Mouse (Mus musculus) left cerebral cortex, adult 8-10 months (tissue): ENCODE measurements at regions not wholly inside any gene's neighbourhood (a gene's known extent, or its start where the extent isn't known, plus 50 kb on each side); places are given as distances from the start of the nearest gene placed in this dataset.
A peak's percentile ranks its signal among the peaks of the same experiment; 100 is the strongest.

Experiments
- DNase-seq, 2 experiments: peaks; one replicate each; pipeline ENCODE4 v3.0.0; 2022; ENCODE audit warnings: low spot score in 2 of 2

DNA sequence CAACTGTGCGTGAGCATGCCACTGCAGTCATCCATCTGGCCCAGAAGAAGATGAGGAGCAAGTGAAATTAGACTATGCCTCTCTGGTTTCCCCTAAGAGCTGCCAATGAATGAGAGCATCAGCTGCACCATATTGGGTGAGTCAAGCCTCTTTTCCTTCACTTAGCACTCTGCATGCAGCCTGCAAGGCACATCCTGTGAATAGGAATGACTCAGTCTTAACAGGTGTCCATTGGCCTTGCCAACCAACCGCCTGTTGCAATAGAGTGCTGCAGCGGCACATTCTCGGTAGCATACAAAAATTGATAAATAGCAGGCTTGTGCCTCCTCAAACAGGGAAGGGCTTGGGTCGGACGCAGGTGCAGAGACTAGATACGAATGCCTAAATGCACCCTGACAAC lies 808.7 kb downstream of the Gsdmc2 start:
- DNase-seq, result peak in 1 of 2 experiments; percentile 50

DNA sequence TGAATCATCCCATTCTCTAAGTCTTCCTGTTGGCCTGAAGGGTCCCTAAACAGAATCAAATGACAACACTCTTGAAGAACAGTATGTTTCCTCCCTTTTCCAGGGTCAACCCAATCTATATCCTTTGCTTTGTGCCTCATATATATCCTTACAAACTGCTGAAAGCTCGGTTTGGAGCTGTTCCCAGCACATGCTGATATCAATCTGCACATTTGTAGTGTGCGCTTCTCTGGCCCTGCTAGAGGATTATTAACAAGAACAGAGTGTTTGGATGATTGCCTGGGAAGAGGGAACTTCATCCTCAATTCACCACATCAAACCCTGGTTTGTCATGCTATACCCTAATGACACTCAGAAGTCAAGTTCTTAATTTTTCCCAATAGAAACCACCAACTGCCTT lies 824.2 kb downstream of the Gsdmc2 start:
- no peak for DNase-seq

DNA sequence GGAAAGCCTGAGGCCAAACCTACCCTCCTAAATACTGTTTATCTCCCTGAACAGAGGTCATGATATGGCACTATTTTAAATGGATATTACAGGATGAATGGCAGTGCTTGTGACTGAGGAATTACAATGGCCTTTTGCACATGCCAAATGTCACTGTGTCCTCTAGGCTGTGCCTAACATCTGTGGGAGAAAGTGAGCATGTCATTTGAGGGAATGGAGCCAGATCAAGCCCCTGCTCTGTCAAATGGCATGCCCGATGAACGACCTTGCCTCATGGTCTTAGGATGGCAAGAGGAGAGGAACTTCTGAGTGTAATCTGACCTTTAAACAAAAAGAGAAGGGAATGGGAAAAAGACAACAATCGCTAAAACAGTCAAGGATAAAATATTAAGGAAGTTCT lies 827.0 kb downstream of the Gsdmc2 start:
- no peak for DNase-seq

DNA sequence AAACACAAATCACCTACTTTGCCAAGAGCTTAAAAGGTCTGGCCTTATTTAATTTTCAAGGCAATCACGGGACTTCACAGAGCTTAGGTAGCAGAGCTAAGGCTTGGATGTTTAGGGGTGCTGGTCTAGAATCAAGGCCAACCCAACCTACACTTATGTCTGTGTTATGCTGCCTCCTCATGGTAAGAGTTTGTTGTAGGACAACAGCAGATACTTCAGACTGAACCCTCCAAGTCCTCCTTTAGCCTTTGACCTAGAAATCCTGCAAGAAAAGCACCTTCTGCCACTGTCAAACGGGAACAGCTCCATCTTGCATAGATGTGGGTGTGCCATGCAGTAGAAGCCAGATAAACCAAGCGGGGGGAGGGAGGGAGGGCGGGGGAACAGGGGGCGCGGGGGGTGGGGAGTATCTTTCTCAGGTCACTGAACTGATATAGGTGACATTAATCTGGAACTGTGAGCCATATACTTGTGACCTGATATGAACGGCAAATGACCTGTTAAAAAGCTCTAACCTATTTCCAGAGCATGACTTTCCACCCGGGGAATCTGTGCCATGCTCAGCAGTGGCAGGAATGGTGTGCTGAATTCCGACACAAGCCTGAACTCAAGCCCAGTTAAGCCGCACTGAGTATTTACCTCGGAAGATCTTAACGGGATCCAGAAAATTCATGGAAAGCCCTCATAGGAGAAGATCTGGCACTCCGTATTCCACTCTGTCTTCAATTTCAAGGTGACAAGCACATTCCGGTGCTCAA lies 838.3 kb downstream of the Gsdmc2 start:
- no peak for DNase-seq

DNA sequence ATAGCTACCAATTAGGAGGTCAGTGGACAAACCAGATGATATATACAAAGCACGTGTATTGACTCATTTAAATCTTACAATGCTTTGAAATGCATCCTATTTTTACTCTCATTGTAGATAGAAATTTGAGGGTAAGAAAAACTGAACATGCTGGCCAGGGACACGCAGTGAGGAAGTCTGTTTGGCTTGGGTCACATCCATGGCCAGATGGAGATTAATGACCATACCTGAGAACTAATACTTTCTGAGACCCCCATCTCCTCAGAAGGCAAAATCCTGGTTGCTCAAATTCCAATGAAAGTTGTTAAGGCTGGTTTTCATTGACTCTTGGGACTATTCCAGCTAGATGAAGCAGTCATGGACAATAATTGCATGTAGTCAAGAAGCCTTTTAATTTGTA lies 850.3 kb downstream of the Gsdmc2 start:
- no peak for DNase-seq

DNA sequence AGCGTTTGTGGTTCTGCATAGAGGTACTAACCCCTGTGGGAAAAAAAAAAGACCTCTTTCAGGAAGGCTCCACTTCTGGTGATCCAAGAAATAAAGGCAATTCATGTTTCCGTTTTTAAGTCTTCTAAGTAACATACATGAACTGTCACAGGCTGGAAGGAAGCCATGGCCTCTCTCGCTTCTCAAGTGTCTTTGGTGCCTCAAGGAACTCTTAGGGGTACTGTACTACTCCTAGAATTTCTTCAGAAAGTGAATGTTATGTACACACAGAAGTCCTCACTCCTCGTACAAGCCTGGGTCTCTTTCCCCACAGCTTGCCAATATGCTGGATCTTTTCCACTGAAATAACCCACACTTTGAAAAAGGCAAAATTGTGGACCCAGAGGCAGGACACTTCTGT lies 858.1 kb downstream of the Gsdmc2 start:
- DNase-seq, result no peak

DNA sequence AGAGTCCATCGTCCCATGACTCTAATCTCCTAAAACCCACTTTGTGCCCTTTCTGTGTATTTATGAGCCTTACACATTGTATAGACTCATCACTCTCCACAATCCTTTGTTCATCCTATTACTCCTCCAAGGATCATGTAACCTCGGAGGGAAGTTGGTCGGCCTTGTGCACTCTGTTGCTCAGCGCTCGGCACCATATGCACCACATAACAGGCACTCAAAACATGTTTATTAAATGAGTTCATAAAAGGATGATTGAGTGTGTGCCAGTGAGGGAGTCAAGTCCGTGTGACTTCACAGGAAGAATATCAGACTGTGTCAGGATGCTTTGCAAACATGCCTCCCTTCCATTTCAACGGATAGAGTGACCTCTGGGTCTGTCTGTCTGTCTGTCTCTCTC lies 858.8 kb downstream of the Gsdmc2 start:
- DNase-seq, result no peak

DNA sequence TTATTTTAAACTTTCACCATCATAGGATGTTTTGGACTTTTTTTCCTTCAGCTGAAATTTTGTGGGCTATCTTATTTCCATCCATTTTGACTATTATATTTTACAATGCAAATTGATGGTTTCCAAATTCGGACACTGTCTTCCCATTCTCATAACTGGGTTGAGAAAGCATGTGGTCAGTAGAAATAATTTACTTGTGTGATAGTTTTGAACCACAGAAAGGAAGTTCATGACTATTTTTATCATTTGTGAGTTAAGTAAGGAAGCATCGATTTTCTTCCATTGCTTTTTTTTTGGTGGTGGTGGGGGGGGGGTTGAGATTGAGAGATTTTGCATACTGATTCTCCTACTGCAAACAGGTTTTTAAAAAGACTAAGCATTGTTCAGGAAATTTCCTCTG lies 874.4 kb downstream of the Gsdmc2 start:
- no peak for DNase-seq

DNA sequence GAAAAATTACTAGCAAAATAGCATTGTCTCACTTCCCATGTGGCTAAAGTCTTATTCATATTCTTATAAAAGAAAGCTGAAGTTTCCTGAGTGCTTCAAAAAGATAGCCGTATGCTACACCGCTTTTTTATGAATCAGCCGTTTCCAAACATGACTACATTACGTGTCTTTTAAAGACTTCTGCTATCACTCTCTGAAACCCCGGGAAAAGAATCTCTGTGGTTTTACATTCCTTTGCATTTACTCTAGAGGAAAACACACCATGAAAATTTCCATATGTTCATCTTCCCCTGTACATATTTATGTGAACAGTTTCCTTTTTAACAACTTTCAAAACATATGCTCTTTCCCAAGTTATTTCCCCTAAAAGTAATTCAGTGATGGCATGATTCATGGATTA lies 882.3 kb downstream of the Gsdmc2 start:
- no peak for DNase-seq

DNA sequence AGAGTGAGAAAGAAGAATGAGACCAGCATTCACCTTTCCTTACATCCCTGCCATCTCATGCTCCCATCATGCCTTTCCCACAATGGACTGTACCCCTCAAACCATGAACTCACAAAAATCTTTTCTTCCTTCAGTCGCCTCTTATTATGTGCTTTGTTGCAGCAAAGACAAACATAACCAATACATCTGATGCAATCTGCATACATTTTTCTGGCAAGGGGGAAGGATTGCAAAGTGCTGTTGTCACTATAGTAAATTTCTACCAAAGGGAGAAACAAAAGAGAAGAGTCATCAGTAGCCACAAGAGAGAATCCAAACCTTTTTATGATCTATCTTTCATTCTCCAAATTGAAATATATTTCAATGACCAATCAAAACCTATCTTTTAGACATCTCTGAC lies 884.4 kb downstream of the Gsdmc2 start:
- no peak for DNase-seq

DNA sequence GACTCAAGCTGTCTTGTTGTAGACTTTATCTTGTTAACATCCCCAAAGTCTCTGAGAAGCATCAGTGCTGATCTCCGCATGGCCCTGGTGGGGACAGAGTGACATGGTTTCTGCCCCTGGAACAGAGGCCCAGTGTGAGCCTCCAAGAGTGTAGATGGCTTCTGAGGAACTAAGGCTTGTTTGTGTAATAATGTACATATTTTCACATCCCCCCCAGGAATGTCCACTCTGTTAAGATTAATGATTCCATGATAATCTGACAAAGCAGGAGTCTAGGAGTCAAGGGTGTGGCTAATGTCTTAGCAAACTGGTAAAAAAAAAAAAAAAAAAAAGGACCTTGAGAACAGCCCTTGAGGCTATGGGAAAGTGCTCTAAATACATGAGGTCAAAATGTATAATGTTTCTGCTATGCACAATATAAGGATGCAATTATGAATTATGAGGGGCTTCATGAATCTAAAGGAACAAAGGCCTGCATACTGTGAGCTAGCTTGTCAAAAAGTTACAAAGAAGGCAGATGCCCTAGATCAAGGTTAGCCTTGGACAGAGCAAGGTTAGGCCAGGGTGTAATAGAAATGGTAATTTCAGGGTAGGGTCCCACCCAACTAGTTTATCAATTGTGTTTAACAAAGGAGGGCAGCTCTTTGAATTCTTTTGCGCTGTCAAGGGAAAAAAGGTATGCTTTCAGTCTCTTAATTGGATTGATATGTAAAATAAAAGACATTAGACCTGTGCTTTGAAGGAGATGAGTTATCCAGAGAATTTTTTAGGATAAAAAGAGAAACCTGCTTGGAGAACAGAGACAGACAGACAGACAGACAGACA lies 886.3 kb downstream of the Gsdmc2 start:
- DNase-seq, result no peak

DNA sequence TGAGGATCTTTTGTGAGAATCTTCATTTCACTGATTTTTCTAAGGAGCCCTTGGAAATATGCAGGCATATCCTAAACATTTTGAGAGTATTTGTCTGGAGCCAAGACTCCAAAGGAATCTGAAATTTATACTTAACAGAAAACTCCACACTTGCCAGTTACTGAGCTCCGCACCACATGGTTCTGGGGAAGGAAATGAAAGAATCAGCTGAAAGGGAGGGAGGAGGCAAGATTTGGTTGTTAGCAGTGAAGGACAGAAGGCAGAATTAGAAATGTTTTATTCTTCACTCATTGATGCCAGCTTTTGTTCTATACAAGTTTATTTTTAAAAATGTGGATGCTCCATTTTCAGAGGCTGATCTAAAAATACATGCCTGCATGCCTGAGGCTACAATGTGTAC lies 890.1 kb downstream of the Gsdmc2 start:
- DNase-seq, result peak in 1 of 2 experiments; percentile 16

DNA sequence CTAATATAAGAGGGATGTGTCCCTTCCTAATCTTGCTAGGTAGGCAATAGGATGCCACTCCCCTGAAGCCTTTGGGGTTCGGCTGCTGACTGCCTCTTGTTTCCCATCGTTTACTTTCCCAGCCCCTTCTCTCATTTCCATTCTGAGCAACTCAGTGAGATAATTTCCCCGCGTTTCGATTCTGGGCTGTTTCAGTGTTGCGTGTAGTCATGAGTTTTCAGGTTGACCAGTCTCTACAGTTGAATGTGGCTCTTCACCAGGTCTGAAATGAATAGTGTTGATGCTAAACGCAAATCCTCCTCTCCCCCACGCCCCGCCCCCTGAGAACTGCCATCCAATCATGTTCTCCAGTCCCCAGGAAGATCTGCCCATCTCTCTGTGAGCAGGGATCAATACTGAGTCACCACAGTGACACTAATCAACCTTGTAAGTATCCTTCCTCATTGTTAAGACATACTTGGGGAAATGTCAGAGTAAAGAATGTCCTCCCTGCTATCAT lies 890.6 kb downstream of the Gsdmc2 start:
- DNase-seq, result no peak

DNA sequence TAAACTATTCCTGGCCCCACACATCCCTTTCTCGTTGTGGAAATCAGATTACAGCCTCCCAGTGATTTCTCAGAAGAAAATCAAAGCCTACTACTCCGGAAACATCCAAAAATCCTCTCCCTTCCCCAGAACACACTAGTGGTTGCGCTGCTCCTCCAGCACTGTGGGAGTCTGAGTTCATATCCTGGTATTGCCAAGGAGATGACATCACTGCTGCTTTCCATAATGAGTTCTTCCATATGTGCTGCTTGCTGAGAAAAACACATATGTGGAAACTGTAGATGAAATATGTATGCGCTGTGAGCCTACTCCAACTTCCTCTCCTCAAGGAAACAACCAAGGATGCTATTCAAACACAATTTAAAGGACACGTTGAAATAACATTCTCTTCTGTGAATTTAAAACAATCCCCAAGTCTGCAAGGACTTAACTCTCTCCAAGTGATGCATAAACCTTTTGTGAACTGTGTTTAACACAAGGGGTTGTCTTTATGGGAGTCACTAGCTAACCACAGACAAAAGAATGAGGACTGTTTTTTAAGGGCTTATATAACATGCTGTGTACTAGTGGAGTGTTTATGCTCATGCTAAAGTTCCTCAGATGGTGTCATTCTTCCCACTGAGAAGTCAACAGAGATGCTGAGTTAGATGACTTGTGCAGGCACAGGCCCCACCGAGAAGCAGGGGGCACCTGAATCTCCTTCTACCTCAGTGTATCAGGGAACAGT lies 891.6 kb downstream of the Gsdmc2 start:
- peak in 1 of 2 experiments; percentile 61 for DNase-seq

DNA sequence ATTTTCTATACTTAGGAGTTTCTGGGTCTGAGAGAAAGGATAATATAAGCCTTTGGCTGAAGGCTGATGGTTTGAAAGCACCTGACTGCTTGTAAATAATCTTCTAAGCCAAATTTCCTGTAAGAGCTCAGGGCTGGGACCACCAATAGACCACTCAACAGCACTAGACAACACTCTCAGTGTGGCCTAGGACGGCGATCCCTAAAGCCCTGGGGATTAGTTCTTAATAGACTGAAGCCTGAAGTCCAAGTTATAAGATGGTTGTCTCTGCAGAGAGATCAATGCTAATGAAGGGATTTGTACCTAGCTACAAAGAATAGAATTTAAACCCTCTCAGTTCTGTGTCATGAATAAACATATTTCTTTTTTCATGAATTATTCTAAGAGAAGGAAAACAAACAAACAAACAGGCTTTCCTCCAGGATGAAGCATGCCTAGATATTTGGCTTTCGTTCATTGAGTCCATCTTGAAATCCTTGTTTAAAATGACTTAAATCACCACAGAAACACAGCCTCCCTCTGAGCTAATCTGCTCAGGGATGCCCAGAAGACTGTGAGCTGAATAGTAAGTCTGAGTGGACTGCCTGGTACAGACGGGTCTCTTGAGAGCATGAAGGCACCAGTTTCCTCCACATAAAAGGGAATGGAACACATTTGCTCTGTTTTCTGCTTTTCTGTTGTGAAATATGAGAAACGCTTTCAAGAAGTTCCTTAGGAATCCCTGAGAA lies 892.3 kb downstream of the Gsdmc2 start:
- DNase-seq, result no peak

DNA sequence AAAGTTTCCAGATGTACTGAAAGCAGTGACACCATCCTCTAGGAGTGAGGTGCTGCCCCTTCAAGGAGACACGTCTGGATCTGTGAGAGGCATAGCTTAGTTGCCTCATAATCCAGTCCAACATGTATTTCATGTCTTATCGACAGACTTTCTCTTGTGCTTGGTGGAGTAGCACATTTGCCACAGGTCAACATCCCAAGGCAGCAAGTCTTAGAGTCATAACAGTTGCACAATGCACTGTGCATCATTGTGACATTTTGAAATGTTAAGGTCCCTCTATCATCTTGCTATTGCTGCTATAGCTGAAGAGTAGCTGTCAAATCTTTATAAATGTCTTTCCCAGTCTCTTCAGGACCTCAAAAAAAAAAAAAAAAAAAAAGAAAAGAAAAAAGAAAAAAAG lies 905.6 kb downstream of the Gsdmc2 start:
- DNase-seq, result no peak

DNA sequence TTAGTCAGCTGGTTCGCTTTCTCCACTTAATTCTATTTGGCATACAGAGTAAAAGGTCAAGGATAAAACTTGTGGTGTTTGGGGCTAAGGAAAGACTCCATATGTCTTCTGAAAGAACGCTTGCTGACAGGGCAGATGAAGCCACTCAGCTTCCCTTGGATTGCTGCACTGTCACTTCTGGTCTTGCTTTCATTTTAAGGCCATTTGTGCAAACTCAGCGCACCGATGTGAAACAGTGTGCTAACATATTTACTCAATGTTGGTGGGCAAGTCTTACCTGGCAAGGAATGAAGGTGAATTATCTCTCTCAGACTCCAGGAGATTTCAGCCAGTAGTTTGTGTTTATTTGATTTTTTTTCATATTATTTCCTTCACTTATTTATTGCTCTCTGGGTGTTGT lies 907.2 kb downstream of the Gsdmc2 start:
- no peak for DNase-seq

DNA sequence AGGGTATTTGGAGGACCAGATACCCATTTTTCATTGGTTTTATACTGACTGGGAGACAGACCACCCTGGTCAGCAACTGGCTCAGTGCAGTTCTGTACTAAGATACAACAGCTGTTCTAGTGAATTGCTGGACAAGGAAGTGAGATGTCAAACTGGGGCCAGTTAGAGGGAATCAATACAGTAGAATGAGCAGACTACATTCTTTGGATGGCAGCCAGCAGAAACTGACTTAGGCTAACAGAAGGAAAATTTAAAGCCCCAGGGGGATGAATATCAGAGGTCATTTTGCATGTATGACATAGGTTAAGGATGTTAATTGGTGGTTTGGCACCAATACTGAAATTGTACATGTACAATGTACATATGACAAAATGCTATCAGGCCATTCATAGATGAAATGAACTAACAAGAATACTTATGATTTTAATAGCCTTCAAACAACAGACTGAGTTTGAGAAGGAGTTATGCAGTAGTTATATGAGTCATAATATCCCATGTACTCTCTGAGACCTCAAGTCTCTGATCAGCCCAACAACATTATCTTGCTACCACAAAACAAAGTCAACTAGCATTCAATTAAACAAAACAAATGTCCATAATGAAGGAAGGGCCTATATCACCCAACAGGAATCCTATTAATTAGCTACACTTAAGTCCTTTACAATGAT lies 910.3 kb downstream of the Gsdmc2 start:
- DNase-seq, result no peak

DNA sequence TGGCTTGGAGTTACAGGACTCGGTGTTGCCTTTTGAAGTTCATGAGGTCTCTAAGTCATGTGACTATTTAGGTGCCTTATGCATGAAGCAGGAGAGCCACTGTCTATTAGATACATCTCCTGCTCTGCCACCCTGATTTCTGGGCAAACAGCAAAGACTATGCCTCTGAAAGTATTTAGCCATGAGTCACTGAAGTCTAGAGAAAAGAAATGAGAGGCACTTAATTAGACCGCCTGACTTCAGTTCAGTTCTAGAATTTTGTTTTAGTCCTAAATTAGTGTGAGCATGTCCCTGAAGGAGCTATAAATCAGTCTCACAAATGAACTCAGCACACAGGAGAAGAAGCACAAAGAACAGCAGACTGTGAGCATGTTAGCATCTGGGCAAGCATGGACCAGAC lies 924.5 kb downstream of the Gsdmc2 start:
- DNase-seq, result no peak

DNA sequence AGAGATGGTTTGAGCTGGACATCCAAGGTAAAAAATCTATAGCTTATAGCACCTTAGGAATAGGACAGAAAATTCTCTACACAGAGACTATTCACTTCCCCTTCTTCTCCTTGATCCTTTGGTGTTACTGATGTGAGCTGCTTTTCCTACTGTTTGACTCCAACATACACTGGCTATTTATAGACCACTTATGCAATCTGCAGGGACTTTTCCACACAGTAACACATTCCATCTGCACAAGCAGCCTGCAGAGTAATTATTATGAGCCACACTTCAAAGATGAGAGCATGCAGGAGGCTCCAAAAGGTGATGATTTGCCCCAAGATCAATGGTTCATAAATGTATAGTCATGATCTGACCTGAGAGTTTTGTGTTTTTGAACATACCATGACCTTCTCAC lies 925.7 kb downstream of the Gsdmc2 start:
- peak in 1 of 2 experiments; percentile 21 for DNase-seq

DNA sequence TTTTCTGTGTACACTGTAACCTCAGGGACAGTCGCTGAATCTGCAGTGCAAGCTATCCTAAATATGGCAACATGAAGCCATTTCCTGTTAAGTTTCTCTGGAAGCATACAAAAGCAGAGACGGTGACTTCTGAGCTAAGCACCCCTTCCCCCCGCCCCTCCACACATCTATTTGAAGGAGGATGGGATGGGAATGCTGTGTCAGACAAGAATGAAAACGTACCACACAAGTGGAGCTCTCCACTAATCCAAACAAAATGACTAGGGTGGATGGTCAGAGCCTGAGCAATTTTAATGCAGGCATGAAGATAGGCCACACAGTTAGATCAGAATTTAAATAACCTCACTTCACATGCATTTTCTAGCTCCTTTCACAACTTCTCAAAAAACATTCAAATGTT lies 936.6 kb downstream of the Gsdmc2 start:
- no peak for DNase-seq
